Mouse (Mus musculus) embryo, embryonic 10 days (tissue): Measurements from ENCODE around the gene Tmed10.

Source experiments
- DNase-seq: peaks from one replicate; pipeline ENCODE4 v3.0.0-alpha.2; 2015; ENCODE audit warnings: low spot score

Gene Tmed10

GRCm38 (mm10) chr12:85378271-85378670 lies 3.6 kb upstream of the Tmed10 start:
- no peak for DNase-seq

- peak; percentile 55 for DNase-seq
Observed at GRCm38 (mm10) chr12:85373591-85374560, 771 bp downstream of the Tmed10 start.

GRCm38 (mm10) chr12:85372068-85372665 lies 2.5 kb downstream of the Tmed10 start:
- DNase-seq = no peak

- DNase-seq = no peak
Observed at GRCm38 (mm10) chr12:85368441-85369063, 6.1 kb downstream of the Tmed10 start.

GRCm38 (mm10) chr12:85366271-85366670 lies 8.4 kb downstream of the Tmed10 start:
- no peak for DNase-seq

GRCm38 (mm10) chr12:85362510-85362909 lies 12.1 kb downstream of the Tmed10 start:
- DNase-seq = no peak

- no peak for DNase-seq
Observed at GRCm38 (mm10) chr12:85361580-85361979, 13.1 kb downstream of the Tmed10 start.

- no peak for DNase-seq
Observed at GRCm38 (mm10) chr12:85361165-85361564, 13.5 kb downstream of the Tmed10 start.

- no peak for DNase-seq
Observed at GRCm38 (mm10) chr12:85354061-85354460, 20.6 kb downstream of the Tmed10 start.

- no peak for DNase-seq
Observed at GRCm38 (mm10) chr12:85350407-85351232, 24.0 kb downstream of the Tmed10 start.

- DNase-seq = peak; percentile 20
Observed at GRCm38 (mm10) chr12:85348338-85348737, 26.3 kb downstream of the Tmed10 start.

GRCm38 (mm10) chr12:85347196-85347595 lies 27.5 kb downstream of the Tmed10 start:
- DNase-seq = no peak

GRCm38 (mm10) chr12:85346374-85346773 lies 28.3 kb downstream of the Tmed10 start:
- peak; percentile 75 for DNase-seq

- DNase-seq = no peak
Observed at GRCm38 (mm10) chr12:85345559-85345958, 29.1 kb downstream of the Tmed10 start.

GRCm38 (mm10) chr12:85344252-85344651 lies 30.4 kb downstream of the Tmed10 start:
- DNase-seq = no peak

- DNase-seq = no peak
Observed at GRCm38 (mm10) chr12:85342310-85342709, 32.3 kb downstream of the Tmed10 start.

GRCm38 (mm10) chr12:85341131-85341530 lies 33.5 kb downstream of the Tmed10 start:
- peak; percentile 83 for DNase-seq

GRCm38 (mm10) chr12:85339947-85340346 lies 34.7 kb downstream of the Tmed10 start:
- peak; percentile 27 for DNase-seq

GRCm38 (mm10) chr12:85339243-85339729 lies 35.4 kb downstream of the Tmed10 start, which contains the start of gene Nek9:
TSS of gene Nek9 (minus strand) at chr12:85339362.
- DNase-seq = peak; percentile 97

- peak; percentile 36 for DNase-seq
Observed at GRCm38 (mm10) chr12:85338815-85339214, 35.8 kb downstream of the Tmed10 start.

- DNase-seq = no peak
Observed at GRCm38 (mm10) chr12:85337567-85338311, 36.9 kb downstream of the Tmed10 start.
